Mouse (Mus musculus) cerebellum, postnatal 14 days (tissue): ENCODE measurements at regions not wholly inside any gene's neighbourhood (a gene's known extent, or its start where the extent isn't known, plus 50 kb on each side); places are given as distances from the start of the nearest gene placed in this dataset.

Experiments used
- DNase-seq, 2 experiments: peaks; one replicate each; pipeline ENCODE4 v3.0.0; 2021; ENCODE audit warnings: mixed read lengths in 2 of 2

GRCm38 (mm10) chrX:57784959-57785358, 237.5 kb upstream of the Zic3 start:
- DNase-seq = peak in 1 of 2 experiments; percentile 17

- DNase-seq = peak; percentile 83 to 85
Observed at GRCm38 (mm10) chrX:57787615-57788014, 234.9 kb upstream of the Zic3 start.

GRCm38 (mm10) chrX:57797956-57798355, 224.5 kb upstream of the Zic3 start:
- no peak for DNase-seq

- DNase-seq = no peak
Observed at GRCm38 (mm10) chrX:57798394-57798793, 224.1 kb upstream of the Zic3 start.

DNA sequence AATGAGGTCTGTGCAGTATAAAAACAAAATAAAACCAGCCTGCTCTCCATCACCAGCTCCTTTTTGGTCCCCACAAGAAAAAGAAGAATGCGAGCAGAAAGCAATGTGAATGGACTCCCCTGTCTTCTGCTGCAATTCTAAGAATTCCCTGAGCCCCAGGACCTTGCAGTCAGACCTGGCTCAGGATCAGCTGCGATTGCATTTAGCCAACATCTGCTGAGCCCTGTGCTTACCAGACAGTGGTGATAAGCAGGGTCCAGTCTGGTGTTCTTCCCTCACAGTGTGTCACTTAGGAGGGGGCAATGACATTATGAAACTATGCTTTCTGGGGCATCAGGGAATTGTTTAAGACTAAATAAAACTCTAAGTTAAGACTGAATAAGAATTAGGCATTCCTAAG, 223.6 kb upstream of the Zic3 start:
- no peak for DNase-seq
